Mouse (Mus musculus) B cell, adult 62 days (primary cell): ENCODE results near the gene Kcnc1. TPM values are rescaled to one million over a fixed set of nuclear protein-coding genes. Genes with fewer than 3 reads are reported as not detected.

Experiments used
- total RNA-seq: library from RNA; stranded (reverse); gene quantifications from 4 replicates; pipeline ENCODE4 v1.2.4, GENCODE M21; 2023

Gene Kcnc1
- total RNA-seq: 0.17 to 0.53 TPM (median 0.36 TPM) in 4 replicates

GRCm38 (mm10) chr7:46396231-46396927, at the start of gene Kcnc1:
TSS of gene Kcnc1 (plus strand) at chr7:46396497.

GRCm38 (mm10) chr7:46376172-46377007, 19.9 kb upstream of the Kcnc1 start, which contains the start of gene Myod1:
TSS of gene Myod1 (plus strand) at chr7:46376474.

Other genes starting within 250 kb of the Kcnc1 start
- gene Abcc8, start 216.5 kb upstream of the Kcnc1 start, total RNA-seq: 0.09 TPM in 1 of 4 replicates, not detected in the others
- not detected in 4 replicates for gene Ush1c, start 158.0 kb upstream of the Kcnc1 start, total RNA-seq
- not detected in 4 replicates for gene Otog, start 155.5 kb upstream of the Kcnc1 start, total RNA-seq
- gene Myod1, start 20.0 kb upstream of the Kcnc1 start, total RNA-seq: 0.30 TPM in 1 of 4 replicates, not detected in the others
- 25.4 to 29.7 TPM (median 27.2 TPM) in 4 replicates for gene Sergef, start 243.3 kb downstream of the Kcnc1 start, total RNA-seq